Mouse (Mus musculus): ENCODE measurements at regions not wholly inside any gene's neighbourhood (a gene's known extent, or its start where the extent isn't known, plus 50 kb on each side); places are given as distances from the start of the nearest gene placed in this dataset.
"Not testable (repeated sequence)": the region's sequence is repeated elsewhere in the genome, so short reads cannot be mapped to it uniquely, and the experiment has no call there.

DNA sequence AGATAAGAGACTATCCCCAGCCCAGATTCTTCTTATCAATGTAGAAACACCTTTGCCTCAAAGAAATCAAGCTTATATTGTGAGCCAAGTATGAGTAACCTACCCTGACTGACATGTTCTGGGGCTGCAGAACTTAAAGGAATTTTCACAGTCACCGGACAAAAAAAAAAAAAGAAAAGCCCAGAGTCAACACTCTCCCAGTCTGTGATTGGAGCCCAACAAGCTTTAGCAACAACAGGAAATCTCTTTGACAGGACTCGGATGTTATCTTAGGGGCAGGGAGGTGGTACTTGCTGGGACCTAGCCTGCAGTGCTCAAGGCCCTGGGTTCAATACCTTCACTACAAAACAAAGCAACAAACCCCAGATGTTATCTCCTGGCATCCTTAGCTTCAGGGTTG, 114.2 kb downstream of the Nectin1 start:
- no peak overlapping the region for H3K4me3 ChIP-seq
- WGBS: 63% methylated on average over 2 of the region's 2 CpGs
- H3K27me3 ChIP-seq: peaks cover 23% of the 10 kb centered on the region
- no peak overlapping the region for H3K9ac ChIP-seq
- no peak overlapping the region for H3K27ac ChIP-seq
- H3K4me1 ChIP-seq (replicated peaks): peaks cover 9% of the 10 kb centered on the region; the same call in 1 of the 2 replicates
- H3K9me3 ChIP-seq: no peaks in the 10 kb centered on the region
- no peak for ATAC-seq (ENCODE audit: low FRiP score)
- H3K4me2 ChIP-seq: no peak overlapping the region
- H3K36me3 ChIP-seq: no peaks in the 10 kb centered on the region

- Histone ChIP-seq H3K36me3 (no peaks in the 10 kb centered on the region), H3K27me3 (peaks cover 22% of the 10 kb centered on the region), H3K9ac (no peak overlapping the region), H3K9me3 (no peaks in the 10 kb centered on the region), H3K4me2 (no peak overlapping the region), H3K4me1 (replicated peaks) (peaks cover 14% of the 10 kb centered on the region), H3K27ac (no peak overlapping the region), H3K4me3 (no peak overlapping the region)
- ATAC-seq (ENCODE audit: low FRiP score): no peak
- 43% methylated on average over 6 of the region's 6 CpGs for WGBS
Measured at GRCm38 (mm10) chr9:43858761-43859160, 115.0 kb downstream of the Nectin1 start.

DNA sequence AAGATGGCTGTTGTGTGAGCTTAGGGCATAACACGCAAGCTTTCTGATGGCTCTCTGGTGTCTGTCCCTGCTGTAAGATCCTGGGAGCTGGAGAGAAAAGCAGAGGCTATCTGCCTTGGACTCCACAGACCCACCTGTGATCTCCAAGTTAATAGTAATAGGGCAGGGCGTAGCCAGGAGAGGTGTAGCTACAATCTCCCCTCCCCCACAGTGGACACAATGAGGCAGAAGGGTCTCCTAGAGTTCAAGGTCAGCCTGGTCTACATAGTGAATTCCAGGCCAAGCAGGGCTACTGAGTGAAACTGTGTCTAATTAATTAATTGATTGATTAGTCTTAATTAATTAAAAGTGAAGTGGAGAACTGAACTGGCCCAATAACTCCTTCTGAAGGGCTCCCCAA, 116.5 kb downstream of the Nectin1 start:
- 94% methylated on average over 2 of the region's 2 CpGs for WGBS
- H3K27me3 ChIP-seq: peaks cover 22% of the 10 kb centered on the region
- ATAC-seq (ENCODE audit: low FRiP score): no peak
- peaks cover 28% of the 10 kb centered on the region for H3K4me1 ChIP-seq (replicated peaks)
- H3K9me3 ChIP-seq: no peaks in the 10 kb centered on the region
- no peak overlapping the region for H3K27ac ChIP-seq
- H3K4me3 ChIP-seq: no peak overlapping the region
- no peak overlapping the region for H3K9ac ChIP-seq
- H3K4me2 ChIP-seq: no peak overlapping the region
- no peaks in the 10 kb centered on the region for H3K36me3 ChIP-seq

GRCm38 (mm10) chr9:43861375-43861774, 117.6 kb downstream of the Nectin1 start:
- Histone ChIP-seq H3K27me3 (peaks cover 22% of the 10 kb centered on the region), H3K4me3 (no peak overlapping the region), H3K27ac (no peak overlapping the region), H3K4me1 (replicated peaks) (peaks cover 28% of the 10 kb centered on the region), H3K9me3 (no peaks in the 10 kb centered on the region), H3K36me3 (no peaks in the 10 kb centered on the region), H3K4me2 (no peak overlapping the region), H3K9ac (no peak overlapping the region)
- ATAC-seq (ENCODE audit: low FRiP score): no peak
- 24% methylated on average over 10 of the region's 10 CpGs for WGBS

DNA sequence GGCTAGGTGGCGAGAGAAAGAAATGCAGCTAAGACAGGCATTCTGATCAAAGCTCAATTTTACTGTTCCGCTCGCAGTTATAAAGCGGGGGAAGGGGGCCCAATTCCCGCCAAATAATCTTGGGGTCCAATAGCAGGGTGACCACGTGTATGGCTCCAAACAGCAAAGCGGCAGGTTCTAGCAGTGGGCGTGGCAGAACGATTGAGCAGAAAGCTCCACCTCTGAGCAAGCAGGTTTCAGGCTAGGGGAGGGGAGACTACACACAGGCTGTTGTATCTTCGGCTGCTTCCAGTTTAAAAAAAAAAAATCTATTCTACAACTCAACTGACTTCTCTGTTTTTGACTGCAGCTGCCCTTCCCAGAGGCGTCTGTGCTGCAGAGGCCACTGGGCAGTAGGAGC, 118.2 kb downstream of the Nectin1 start:
- 22% methylated on average over 11 of the region's 11 CpGs for WGBS
- not testable (repeated sequence) for H3K4me2 ChIP-seq; H3K4me3 ChIP-seq; ATAC-seq (ENCODE audit: low FRiP score); H3K27ac ChIP-seq; H3K36me3 ChIP-seq; H3K9me3 ChIP-seq; H3K9ac ChIP-seq
- H3K4me1 ChIP-seq (replicated peaks): peaks cover 28% of the 10 kb centered on the region
- peaks cover 22% of the 10 kb centered on the region for H3K27me3 ChIP-seq

DNA sequence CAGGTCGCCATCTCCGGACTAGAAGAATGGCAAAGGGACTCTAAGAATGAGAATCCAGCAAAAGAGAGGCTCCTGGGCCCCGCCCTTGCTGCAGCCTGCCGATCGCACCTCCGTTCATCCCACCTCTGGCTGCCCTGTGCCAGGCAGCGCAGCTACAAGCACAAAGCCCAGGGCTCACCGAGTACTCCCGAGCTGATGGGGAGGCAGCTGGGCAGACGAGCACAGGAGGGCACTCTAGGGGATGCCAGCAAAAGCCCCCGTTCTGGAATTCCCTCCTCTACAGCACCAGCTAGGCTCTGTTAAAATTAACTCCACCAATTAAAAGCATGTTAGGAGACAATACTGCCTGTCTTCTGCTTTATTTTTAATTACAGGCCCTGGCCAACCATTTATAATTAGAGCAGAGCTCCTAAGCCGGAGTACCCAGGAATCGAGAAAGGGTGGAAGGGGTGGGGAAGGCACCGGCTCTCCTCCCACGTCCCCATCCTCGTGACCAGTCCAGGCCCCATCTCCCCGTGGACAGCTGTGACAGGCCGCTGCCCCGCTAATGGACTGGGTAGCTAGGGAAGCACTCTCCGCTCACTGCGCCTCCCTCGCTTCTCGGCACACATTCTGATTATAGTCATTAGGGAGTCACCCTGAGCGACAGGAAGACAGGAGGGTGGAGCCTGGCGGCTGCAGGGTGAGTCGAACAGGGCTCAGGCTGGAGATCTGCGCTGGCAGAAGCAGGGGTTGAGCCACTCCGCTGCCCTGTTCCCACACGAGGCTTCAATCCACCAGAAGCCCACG, 120.0 kb downstream of the Nectin1 start:
- H3K36me3 ChIP-seq: no peaks in the 10 kb centered on the region
- H3K9me3 ChIP-seq: no peaks in the 10 kb centered on the region
- WGBS: 2% methylated on average over 30 of the region's 30 CpGs
- H3K4me3 ChIP-seq: peak overlapping the region; percentile 20
- peaks cover 22% of the 10 kb centered on the region for H3K27me3 ChIP-seq
- peaks cover 28% of the 10 kb centered on the region for H3K4me1 ChIP-seq (replicated peaks)
- peak overlapping the region; percentile 50 for H3K4me2 ChIP-seq
- H3K9ac ChIP-seq: peak overlapping the region; percentile 59
- ATAC-seq (ENCODE audit: low FRiP score): peak; percentile 77
- peak overlapping the region; percentile 80 for H3K27ac ChIP-seq

- Histone ChIP-seq H3K9ac (no peak overlapping the region), H3K9me3 (no peaks in the 10 kb centered on the region), H3K27ac (no peak overlapping the region), H3K36me3 (no peaks in the 10 kb centered on the region), H3K4me1 (replicated peaks) (peaks cover 23% of the 10 kb centered on the region), H3K4me3 (no peak overlapping the region), H3K4me2 (no peak overlapping the region), H3K27me3 (peaks cover 20% of the 10 kb centered on the region)
- no peak for ATAC-seq (ENCODE audit: low FRiP score)
- WGBS: 74% methylated on average over 12 of the region's 12 CpGs
Measured at GRCm38 (mm10) chr9:43866802-43867201, 123.0 kb downstream of the Nectin1 start.

- no peaks in the 10 kb centered on the region for H3K9me3 ChIP-seq
- no peaks in the 10 kb centered on the region for H3K36me3 ChIP-seq
- WGBS: 82% methylated on average over 2 of the region's 2 CpGs
- no peak overlapping the region for H3K4me2 ChIP-seq
- no peak overlapping the region for H3K9ac ChIP-seq
- H3K4me1 ChIP-seq (replicated peaks): 0 out of 2 replicates have a peak, but pooled peaks cover 3% of the 10 kb centered on the region
- H3K4me3 ChIP-seq: no peak overlapping the region
- peaks cover 20% of the 10 kb centered on the region for H3K27me3 ChIP-seq
- ATAC-seq (ENCODE audit: low FRiP score): no peak
- H3K27ac ChIP-seq: no peak overlapping the region
Measured at GRCm38 (mm10) chr9:43873841-43874240, 130.1 kb downstream of the Nectin1 start.

DNA sequence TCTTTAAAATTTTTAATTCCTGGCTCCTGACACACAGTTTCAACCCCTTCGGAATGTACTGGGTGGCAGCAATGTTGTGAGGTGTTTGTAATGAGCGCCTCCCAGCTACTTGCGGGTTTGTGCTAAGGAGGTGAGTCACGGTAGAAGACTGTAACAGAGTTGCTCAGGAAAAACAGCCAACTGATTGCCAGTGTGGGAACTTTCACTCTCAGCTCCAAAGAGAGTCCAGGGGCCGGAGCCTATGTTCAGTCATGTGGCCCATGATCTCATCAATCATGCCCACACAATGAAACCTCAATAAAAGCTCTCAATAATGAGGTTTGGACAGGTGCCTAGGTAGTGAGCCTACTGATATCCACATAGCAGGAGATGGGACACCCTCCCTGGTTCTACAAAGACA, 130.5 kb downstream of the Nectin1 start:
- Histone ChIP-seq H3K36me3 (no peaks in the 10 kb centered on the region), H3K4me2 (no peak overlapping the region), H3K27me3 (peaks cover 25% of the 10 kb centered on the region), H3K9me3 (no peaks in the 10 kb centered on the region), H3K9ac (no peak overlapping the region), H3K4me1 (replicated peaks) (peaks cover 8% of the 10 kb centered on the region), H3K27ac (no peak overlapping the region), H3K4me3 (no peak overlapping the region)
- 80% methylated on average over 5 of the region's 5 CpGs for WGBS
- ATAC-seq (ENCODE audit: low FRiP score): no peak

- 2% methylated on average over 24 of the region's 24 CpGs for WGBS
- Histone ChIP-seq H3K27ac (peak overlapping the region; percentile 45), H3K27me3 (peaks cover 23% of the 10 kb centered on the region), H3K9me3 (no peaks in the 10 kb centered on the region), H3K4me1 (replicated peaks) (peaks cover 21% of the 10 kb centered on the region), H3K36me3 (no peaks in the 10 kb centered on the region), H3K9ac (peak overlapping the region; percentile 52), H3K4me2 (peak overlapping the region; percentile 59), H3K4me3 (peak overlapping the region; percentile 31)
- ATAC-seq (ENCODE audit: low FRiP score): peak; percentile 65
Measured at GRCm38 (mm10) chr9:43879220-43879968, 135.6 kb downstream of the Nectin1 start.

GRCm38 (mm10) chr9:43879969-43880396, 136.2 kb downstream of the Nectin1 start:
- under 1% methylated on average over 26 of the region's 26 CpGs for WGBS
- Histone ChIP-seq H3K9me3 (no peaks in the 10 kb centered on the region), H3K4me1 (replicated peaks) (peaks cover 21% of the 10 kb centered on the region), H3K4me2 (peak overlapping the region; percentile 59), H3K36me3 (no peaks in the 10 kb centered on the region), H3K27me3 (peaks cover 23% of the 10 kb centered on the region), H3K27ac (peak overlapping the region; percentile 45), H3K9ac (peak overlapping the region; percentile 52; the same call in 1 of the 2 replicates), H3K4me3 (peak overlapping the region; percentile 31)
- peak; percentile 63 for ATAC-seq (ENCODE audit: low FRiP score)

DNA sequence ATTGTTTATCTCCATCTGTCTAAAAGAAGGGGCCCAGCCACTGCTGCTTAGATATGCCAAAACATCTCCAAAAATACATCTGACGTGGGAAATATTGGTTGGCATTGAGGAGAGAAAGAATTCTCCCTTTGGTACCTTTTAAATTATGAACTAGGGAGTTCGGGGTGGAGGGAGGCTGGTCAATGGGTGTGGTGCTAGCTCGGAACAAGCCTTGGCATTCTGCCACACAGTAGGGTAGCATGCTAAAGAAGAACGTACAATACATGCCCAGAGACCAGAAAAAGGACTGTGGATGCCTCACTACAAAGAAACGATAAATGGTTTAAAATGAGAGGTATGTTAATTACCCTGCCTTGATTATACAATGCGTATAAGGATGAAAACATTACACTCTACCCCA, 149.3 kb downstream of the Nectin1 start:
- peaks cover 11% of the 10 kb centered on the region for H3K4me1 ChIP-seq (replicated peaks)
- 54% methylated on average over 6 of the region's 6 CpGs for WGBS
- no peak overlapping the region for H3K9ac ChIP-seq
- no peak for ATAC-seq (ENCODE audit: low FRiP score)
- no peaks in the 10 kb centered on the region for H3K27me3 ChIP-seq
- no peaks in the 10 kb centered on the region for H3K9me3 ChIP-seq
- no peak overlapping the region for H3K4me3 ChIP-seq
- H3K36me3 ChIP-seq: no peaks in the 10 kb centered on the region
- no peak overlapping the region for H3K4me2 ChIP-seq
- H3K27ac ChIP-seq: no peak overlapping the region

All from hindbrain, embryonic 13.5 days (tissue).